Mouse (Mus musculus): ENCODE measurements around the gene Adam12. TPM values are rescaled to one million over a fixed set of nuclear protein-coding genes. Genes with fewer than 3 reads are reported as not detected.

Gene Adam12
- polyA plus RNA-seq, 1 experiment from 2014 or later, result 3.1 TPM

DNA sequence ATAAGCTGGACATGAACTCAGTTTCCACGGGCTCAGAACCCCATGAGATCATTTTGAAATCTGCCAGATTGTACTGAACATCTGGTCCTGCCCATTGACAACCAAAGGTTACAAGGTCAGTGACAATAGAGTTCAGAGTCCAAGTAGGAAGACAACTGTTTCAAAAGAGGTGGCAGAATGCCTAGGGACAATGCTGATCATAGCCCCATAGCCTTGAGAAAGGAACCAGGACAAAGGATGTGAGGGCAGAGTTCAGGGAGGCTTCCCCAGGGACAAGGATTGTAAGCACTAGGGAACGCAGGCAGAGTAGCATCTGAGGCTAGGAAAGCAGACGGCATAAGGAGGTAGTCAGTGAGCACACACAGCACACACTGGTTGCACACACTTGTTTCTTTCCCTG lies 38.9 kb downstream of the Adam12 start:
- no peak overlapping the region for H3K27ac ChIP-seq (ENCODE audit: low read length)
- no peak overlapping the region for H3K9ac ChIP-seq (ENCODE audit: low read length)
- H3K4me1 ChIP-seq (ENCODE audit: control insufficient read depth, insufficient read depth, low read length), result peaks cover 5% of the 10 kb centered on the region; the same call in 1 of the 2 replicates
- H3K9me3 ChIP-seq (replicated peaks; ENCODE audit: control insufficient read depth, low read length), result no peaks in the 10 kb centered on the region
- ATAC-seq (replicated peaks; ENCODE audit: extremely low read depth, insufficient read depth, low FRiP score), result no peak
- no peak overlapping the region for H3K4me2 ChIP-seq (ENCODE audit: low read depth, low read length)
- no peak overlapping the region for H3K4me3 ChIP-seq (ENCODE audit: low read length)
- no peaks in the 10 kb centered on the region for H3K27me3 ChIP-seq (ENCODE audit: control insufficient read depth, insufficient read depth, low read length)
- WGBS, result 72% methylated on average over 3 of the region's 3 CpGs
- H3K36me3 ChIP-seq (ENCODE audit: control insufficient read depth, insufficient read depth), result no peaks in the 10 kb centered on the region

DNA sequence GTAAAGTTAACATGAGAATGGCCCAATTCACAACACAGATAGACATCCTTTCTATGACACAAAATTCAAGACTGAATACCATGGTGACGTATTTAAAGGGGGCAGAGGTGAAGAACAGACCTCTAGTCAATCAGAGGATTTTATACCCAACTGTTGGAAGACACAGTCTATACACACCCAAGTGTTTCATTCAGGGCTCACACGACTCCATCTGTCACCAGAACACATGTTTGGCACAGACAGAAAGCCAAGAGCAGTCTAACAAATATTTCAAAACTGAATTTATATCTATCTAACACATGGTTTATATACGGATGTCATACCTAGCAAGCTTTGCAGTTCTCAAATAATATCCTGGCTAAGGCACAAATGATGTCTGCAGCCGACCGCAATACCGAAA lies 41.8 kb downstream of the Adam12 start:
- Histone ChIP-seq H3K27ac (ENCODE audit: low read length) (no peak overlapping the region), H3K4me2 (ENCODE audit: low read depth, low read length) (no peak overlapping the region), H3K9ac (ENCODE audit: low read length) (no peak overlapping the region), H3K36me3 (ENCODE audit: control insufficient read depth, insufficient read depth) (no peaks in the 10 kb centered on the region), H3K4me3 (ENCODE audit: low read length) (no peak overlapping the region), H3K27me3 (ENCODE audit: control insufficient read depth, insufficient read depth, low read length) (no peaks in the 10 kb centered on the region), H3K4me1 (ENCODE audit: control insufficient read depth, insufficient read depth, low read length) (peaks cover 5% of the 10 kb centered on the region; the same call in 1 of the 2 replicates), H3K9me3 (replicated peaks; ENCODE audit: control insufficient read depth, low read length) (no peaks in the 10 kb centered on the region)
- 74% methylated on average over 6 of the region's 6 CpGs for WGBS
- no peak for ATAC-seq (replicated peaks; ENCODE audit: extremely low read depth, insufficient read depth, low FRiP score)

DNA sequence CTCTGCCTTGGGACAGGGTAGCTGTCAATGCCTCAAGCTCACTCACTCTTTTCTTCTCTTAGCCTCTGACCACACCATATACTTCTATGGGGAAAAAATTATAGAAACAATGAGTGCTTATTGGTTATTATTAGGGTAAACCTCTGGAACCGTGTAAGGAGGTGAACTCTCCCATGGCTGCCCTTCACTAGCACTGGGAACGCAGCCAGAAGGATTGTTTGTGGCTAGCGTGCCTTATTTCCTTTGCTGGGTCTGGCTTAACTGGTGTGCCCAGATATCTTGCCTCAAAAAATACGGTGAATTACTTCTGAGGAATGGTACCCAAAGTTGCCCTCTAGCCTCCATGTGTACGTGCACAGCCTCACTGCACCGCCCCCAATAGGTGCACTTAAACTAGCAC lies 43.4 kb downstream of the Adam12 start:
- H3K36me3 ChIP-seq (ENCODE audit: control insufficient read depth, insufficient read depth), result no peaks in the 10 kb centered on the region
- no peaks in the 10 kb centered on the region for H3K27me3 ChIP-seq (ENCODE audit: control insufficient read depth, insufficient read depth, low read length)
- H3K4me3 ChIP-seq (ENCODE audit: low read length), result no peak overlapping the region
- peaks cover 5% of the 10 kb centered on the region; the same call in 1 of the 2 replicates for H3K4me1 ChIP-seq (ENCODE audit: control insufficient read depth, insufficient read depth, low read length)
- H3K9ac ChIP-seq (ENCODE audit: low read length), result no peak overlapping the region
- no peaks in the 10 kb centered on the region for H3K9me3 ChIP-seq (replicated peaks; ENCODE audit: control insufficient read depth, low read length)
- no peak for ATAC-seq (replicated peaks; ENCODE audit: extremely low read depth, insufficient read depth, low FRiP score)
- 62% methylated on average over 6 of the region's 6 CpGs for WGBS
- no peak overlapping the region for H3K27ac ChIP-seq (ENCODE audit: low read length)
- H3K4me2 ChIP-seq (ENCODE audit: low read depth, low read length), result no peak overlapping the region

DNA sequence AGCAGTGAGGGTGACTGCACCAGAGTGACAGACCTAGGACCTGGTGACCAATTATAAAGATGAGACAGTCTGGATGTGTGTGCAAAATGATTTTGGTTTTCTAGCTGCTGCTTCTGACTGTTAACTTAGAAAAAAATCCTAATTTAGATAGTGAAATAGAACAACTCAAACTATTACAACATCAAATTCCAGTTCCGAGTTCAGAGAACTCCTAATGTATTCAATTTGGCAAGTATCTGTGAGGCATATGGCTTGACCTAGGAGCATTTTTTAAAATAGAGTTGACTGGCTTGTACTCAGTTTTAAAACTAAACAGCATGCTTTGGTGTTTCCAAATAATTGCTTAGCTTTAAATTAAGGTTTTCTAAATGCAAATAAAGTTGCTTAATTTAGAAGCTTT lies 44.0 kb downstream of the Adam12 start:
- no peak overlapping the region for H3K4me3 ChIP-seq (ENCODE audit: low read length)
- H3K27me3 ChIP-seq (ENCODE audit: control insufficient read depth, insufficient read depth, low read length), result no peaks in the 10 kb centered on the region
- H3K9me3 ChIP-seq (replicated peaks; ENCODE audit: control insufficient read depth, low read length), result no peaks in the 10 kb centered on the region
- WGBS, result 67% methylated on average over 1 of the region's 1 CpGs
- no peak overlapping the region for H3K9ac ChIP-seq (ENCODE audit: low read length)
- no peaks in the 10 kb centered on the region for H3K36me3 ChIP-seq (ENCODE audit: control insufficient read depth, insufficient read depth)
- H3K27ac ChIP-seq (ENCODE audit: low read length), result no peak overlapping the region
- no peak for ATAC-seq (replicated peaks; ENCODE audit: extremely low read depth, insufficient read depth, low FRiP score)
- no peak overlapping the region for H3K4me2 ChIP-seq (ENCODE audit: low read depth, low read length)
- peaks cover 5% of the 10 kb centered on the region; the same call in 1 of the 2 replicates for H3K4me1 ChIP-seq (ENCODE audit: control insufficient read depth, insufficient read depth, low read length)

DNA sequence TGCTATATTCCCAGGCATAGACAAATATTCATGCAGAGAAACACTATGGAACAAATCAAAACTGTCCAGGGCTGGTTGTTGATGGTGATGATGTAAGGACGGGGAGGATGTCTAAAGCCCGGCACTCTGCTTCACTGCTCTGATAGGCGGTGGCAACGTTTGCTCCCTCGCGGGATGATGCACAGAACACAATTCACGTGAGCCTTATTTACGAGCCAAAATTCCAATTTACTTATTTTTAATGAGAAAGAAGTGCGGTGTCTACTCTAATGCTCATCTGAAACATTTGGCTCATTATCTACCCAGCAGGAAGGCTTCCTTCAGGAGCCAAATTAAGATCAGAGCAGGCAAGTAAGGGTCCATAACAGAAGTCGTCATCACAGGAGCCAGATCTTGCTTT lies 45.4 kb downstream of the Adam12 start:
- Histone ChIP-seq H3K36me3 (ENCODE audit: control insufficient read depth, insufficient read depth) (no peaks in the 10 kb centered on the region), H3K4me2 (ENCODE audit: low read depth, low read length) (no peak overlapping the region), H3K9ac (ENCODE audit: low read length) (no peak overlapping the region), H3K9me3 (replicated peaks; ENCODE audit: control insufficient read depth, low read length) (no peaks in the 10 kb centered on the region), H3K4me1 (ENCODE audit: control insufficient read depth, insufficient read depth, low read length) (peaks cover 5% of the 10 kb centered on the region; the same call in 1 of the 2 replicates), H3K27me3 (ENCODE audit: control insufficient read depth, insufficient read depth, low read length) (no peaks in the 10 kb centered on the region), H3K4me3 (ENCODE audit: low read length) (no peak overlapping the region), H3K27ac (ENCODE audit: low read length) (no peak overlapping the region)
- ATAC-seq (replicated peaks; ENCODE audit: extremely low read depth, insufficient read depth, low FRiP score), result no peak
- 80% methylated on average over 10 of the region's 10 CpGs for WGBS

DNA sequence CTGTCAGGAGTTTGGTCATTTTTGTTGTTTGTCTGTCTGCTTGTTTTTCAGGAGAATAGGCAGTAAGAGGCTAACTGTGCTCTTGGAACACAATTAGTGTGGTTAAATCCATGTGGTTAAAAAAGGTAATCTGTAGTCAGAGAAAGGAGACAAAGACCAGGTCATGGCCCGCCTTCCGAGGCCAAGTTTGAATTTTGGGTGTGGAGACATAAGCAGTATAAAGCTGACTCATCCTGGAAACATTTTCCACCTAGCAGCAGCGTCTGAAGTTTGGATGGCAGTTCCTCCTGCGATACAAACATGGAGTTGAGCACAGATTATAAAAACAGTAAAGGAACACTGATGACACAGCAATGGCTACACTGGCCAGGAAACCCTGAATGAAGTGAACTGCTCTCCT lies 46.2 kb downstream of the Adam12 start:
- Histone ChIP-seq H3K36me3 (ENCODE audit: control insufficient read depth, insufficient read depth) (no peaks in the 10 kb centered on the region), H3K4me1 (ENCODE audit: control insufficient read depth, insufficient read depth, low read length) (peaks cover 5% of the 10 kb centered on the region; the same call in 1 of the 2 replicates), H3K27ac (ENCODE audit: low read length) (no peak overlapping the region), H3K9me3 (replicated peaks; ENCODE audit: control insufficient read depth, low read length) (no peaks in the 10 kb centered on the region), H3K27me3 (ENCODE audit: control insufficient read depth, insufficient read depth, low read length) (no peaks in the 10 kb centered on the region), H3K4me3 (ENCODE audit: low read length) (no peak overlapping the region), H3K4me2 (ENCODE audit: low read depth, low read length) (no peak overlapping the region), H3K9ac (ENCODE audit: low read length) (no peak overlapping the region)
- 69% methylated on average over 4 of the region's 4 CpGs for WGBS
- ATAC-seq (replicated peaks; ENCODE audit: extremely low read depth, insufficient read depth, low FRiP score), result no peak

DNA sequence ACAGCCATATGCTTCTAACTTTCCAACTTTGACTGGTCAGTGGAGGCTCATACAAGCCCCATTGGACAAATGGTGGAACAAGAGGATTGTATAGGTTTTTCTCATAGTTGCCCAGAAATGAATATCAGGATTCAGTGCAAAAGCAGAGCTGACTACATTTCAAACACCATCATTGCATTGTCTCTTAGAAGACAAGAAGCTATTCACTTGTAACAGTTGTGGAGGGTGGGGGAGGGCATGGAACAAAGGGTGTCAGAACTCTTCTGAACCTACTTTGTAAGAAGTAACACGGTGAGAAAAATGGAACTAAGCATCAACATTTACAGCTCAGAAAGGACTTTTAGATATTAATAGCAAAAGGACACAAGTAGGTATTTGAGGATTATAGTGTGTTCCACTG lies 50.2 kb downstream of the Adam12 start:
- Histone ChIP-seq H3K36me3 (ENCODE audit: control insufficient read depth, insufficient read depth) (no peaks in the 10 kb centered on the region), H3K27ac (ENCODE audit: low read length) (no peak overlapping the region), H3K27me3 (ENCODE audit: control insufficient read depth, insufficient read depth, low read length) (no peaks in the 10 kb centered on the region), H3K9me3 (replicated peaks; ENCODE audit: control insufficient read depth, low read length) (no peaks in the 10 kb centered on the region), H3K4me1 (ENCODE audit: control insufficient read depth, insufficient read depth, low read length) (no peaks in the 10 kb centered on the region), H3K9ac (ENCODE audit: low read length) (no peak overlapping the region), H3K4me2 (ENCODE audit: low read depth, low read length) (no peak overlapping the region), H3K4me3 (ENCODE audit: low read length) (no peak overlapping the region)
- WGBS, result 68% methylated on average over 1 of the region's 1 CpGs
- ATAC-seq (replicated peaks; ENCODE audit: extremely low read depth, insufficient read depth, low FRiP score), result no peak

DNA sequence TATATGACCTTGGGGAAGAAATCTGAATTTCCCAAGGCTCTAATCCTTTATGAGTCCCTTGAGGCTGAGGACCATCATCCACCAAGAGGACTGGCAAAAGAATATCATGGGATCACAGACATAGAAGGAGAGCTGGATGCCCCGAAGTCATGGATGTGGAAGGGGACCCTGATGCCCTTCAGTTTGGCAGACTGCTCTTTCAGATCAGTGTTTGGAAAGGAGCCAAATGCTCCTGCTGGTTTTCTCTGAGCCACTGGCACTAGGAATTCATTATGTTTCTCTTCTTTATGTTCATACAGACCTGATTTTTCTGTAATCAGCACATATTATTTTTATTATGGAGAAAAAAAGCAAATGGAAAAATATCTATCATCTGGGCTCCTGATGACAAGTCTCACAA lies 50.9 kb downstream of the Adam12 start:
- Histone ChIP-seq H3K4me2 (ENCODE audit: low read depth, low read length) (no peak overlapping the region), H3K4me1 (ENCODE audit: control insufficient read depth, insufficient read depth, low read length) (no peaks in the 10 kb centered on the region), H3K9ac (ENCODE audit: low read length) (no peak overlapping the region), H3K4me3 (ENCODE audit: low read length) (no peak overlapping the region), H3K9me3 (replicated peaks; ENCODE audit: control insufficient read depth, low read length) (no peaks in the 10 kb centered on the region), H3K27me3 (ENCODE audit: control insufficient read depth, insufficient read depth, low read length) (no peaks in the 10 kb centered on the region), H3K36me3 (ENCODE audit: control insufficient read depth, insufficient read depth) (no peaks in the 10 kb centered on the region), H3K27ac (ENCODE audit: low read length) (no peak overlapping the region)
- 63% methylated on average over 1 of the region's 1 CpGs for WGBS
- ATAC-seq (replicated peaks; ENCODE audit: extremely low read depth, insufficient read depth, low FRiP score), result no peak

DNA sequence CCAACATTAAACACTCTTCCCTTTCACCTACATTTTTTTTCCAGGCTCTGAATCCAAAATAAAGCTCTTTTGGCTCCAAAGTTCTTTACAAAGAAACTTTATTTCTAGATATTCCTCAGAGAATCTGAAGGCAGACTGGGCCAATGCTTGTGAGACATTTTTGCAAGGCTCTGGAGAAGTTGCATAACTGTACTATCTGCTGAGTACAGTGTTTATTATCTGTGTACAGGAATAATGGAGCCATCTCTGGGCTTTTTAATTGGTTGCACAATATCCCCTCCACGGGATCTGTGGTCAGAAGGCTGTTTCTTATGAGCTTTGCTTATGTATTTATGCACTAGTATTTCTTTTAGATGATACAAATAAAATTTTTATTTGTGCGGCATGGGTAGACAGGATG lies 54.9 kb downstream of the Adam12 start:
- H3K4me3 ChIP-seq (ENCODE audit: low read length), result no peak overlapping the region
- WGBS, result 72% methylated on average over 2 of the region's 2 CpGs
- H3K4me2 ChIP-seq (ENCODE audit: low read depth, low read length), result no peak overlapping the region
- no peak overlapping the region for H3K27ac ChIP-seq (ENCODE audit: low read length)
- H3K9ac ChIP-seq (ENCODE audit: low read length), result no peak overlapping the region
- no peaks in the 10 kb centered on the region for H3K27me3 ChIP-seq (ENCODE audit: control insufficient read depth, insufficient read depth, low read length)
- H3K4me1 ChIP-seq (ENCODE audit: control insufficient read depth, insufficient read depth, low read length), result no peaks in the 10 kb centered on the region
- H3K9me3 ChIP-seq (replicated peaks; ENCODE audit: control insufficient read depth, low read length), result no peaks in the 10 kb centered on the region
- H3K36me3 ChIP-seq (ENCODE audit: control insufficient read depth, insufficient read depth), result no peaks in the 10 kb centered on the region
- ATAC-seq (replicated peaks; ENCODE audit: extremely low read depth, insufficient read depth, low FRiP score), result no peak

DNA sequence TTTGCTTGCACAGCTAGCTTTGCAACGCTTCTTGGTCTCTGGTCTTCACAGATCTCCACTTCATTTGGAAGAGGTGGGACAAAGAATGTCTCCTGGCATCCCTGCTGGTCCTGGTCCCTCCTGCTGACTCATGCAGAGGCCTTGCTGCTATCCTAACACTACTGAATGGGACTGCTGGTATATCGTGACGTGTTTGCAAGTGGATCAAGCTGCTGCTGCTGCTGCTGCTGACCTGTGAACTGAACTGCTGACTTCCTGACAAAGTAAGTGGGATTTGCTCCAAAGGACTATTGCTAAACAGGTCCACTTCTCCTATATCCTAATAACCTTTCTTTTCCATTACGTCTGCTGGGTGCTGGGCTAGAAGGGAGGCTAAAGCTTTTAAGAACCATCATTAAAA lies 56.7 kb downstream of the Adam12 start:
- no peaks in the 10 kb centered on the region for H3K27me3 ChIP-seq (ENCODE audit: control insufficient read depth, insufficient read depth, low read length)
- H3K36me3 ChIP-seq (ENCODE audit: control insufficient read depth, insufficient read depth), result no peaks in the 10 kb centered on the region
- no peak overlapping the region for H3K4me2 ChIP-seq (ENCODE audit: low read depth, low read length)
- no peaks in the 10 kb centered on the region for H3K4me1 ChIP-seq (ENCODE audit: control insufficient read depth, insufficient read depth, low read length)
- no peaks in the 10 kb centered on the region for H3K9me3 ChIP-seq (replicated peaks; ENCODE audit: control insufficient read depth, low read length)
- 71% methylated on average over 4 of the region's 4 CpGs for WGBS
- no peak for ATAC-seq (replicated peaks; ENCODE audit: extremely low read depth, insufficient read depth, low FRiP score)
- no peak overlapping the region for H3K4me3 ChIP-seq (ENCODE audit: low read length)
- H3K9ac ChIP-seq (ENCODE audit: low read length), result no peak overlapping the region
- H3K27ac ChIP-seq (ENCODE audit: low read length), result no peak overlapping the region
